Mouse (Mus musculus) mature B cell (primary cell): ENCODE data around the gene Hibch.
"Not testable (repeated sequence)": the region's sequence is repeated elsewhere in the genome, so short reads cannot be mapped to it uniquely, and the experiment has no call there.

Experiments
- in situ Hi-C: fragments of 300-500 bp; cut with MboI; formaldehyde crosslinking; loops from 2 replicates; pipeline ENCODE4 v1.14.3; 2019

The Hibch gene

GRCm38 (mm10) chr1:52867876-52868275, 23.1 kb downstream of the Hibch start:
- in situ Hi-C loops, result no loop called here

DNA sequence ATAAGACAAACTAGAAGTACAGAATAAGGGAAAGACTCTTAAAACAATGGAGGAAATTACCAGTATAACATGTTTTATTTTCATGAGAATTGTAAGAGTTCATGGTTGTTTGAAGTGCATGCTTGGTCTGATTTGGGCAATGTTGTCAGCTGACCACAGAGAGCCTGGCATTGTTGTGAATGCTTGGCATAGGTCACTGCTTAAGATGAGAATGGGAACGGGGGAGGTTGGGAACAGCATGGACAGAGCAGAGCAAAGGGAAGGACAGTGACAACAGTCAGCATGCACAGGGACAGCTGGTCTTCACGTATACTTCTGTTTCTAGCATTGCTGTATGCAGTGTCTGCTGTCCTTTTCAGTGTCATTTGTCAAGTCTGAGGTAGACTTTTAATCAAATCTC, 39.5 kb downstream of the Hibch start:
- in situ Hi-C loops, result no loop called here

DNA sequence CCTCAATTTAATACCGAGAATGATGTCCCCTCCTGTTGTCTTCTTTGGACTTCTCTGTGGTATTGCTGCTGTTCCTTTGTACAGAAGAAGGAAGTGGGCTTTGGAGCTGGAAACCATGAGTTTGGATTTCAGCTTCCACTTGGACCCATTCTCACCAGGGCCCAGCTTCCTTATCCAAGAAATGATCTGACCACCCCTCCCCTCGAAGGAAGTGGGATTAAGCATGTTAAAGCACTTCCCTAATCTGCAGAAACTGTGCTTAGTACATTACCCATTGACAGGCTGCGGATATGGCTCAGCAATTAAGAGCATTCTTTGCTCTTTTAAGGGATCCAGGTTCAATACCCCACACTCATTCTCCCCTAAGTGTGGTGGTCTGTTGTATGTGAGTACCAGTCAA, 65.1 kb downstream of the Hibch start:
- in situ Hi-C loops, result no loop called here

GRCm38 (mm10) chr1:52916655-52917054, 71.9 kb downstream of the Hibch start:
- in situ Hi-C loops, result no loop called here

DNA sequence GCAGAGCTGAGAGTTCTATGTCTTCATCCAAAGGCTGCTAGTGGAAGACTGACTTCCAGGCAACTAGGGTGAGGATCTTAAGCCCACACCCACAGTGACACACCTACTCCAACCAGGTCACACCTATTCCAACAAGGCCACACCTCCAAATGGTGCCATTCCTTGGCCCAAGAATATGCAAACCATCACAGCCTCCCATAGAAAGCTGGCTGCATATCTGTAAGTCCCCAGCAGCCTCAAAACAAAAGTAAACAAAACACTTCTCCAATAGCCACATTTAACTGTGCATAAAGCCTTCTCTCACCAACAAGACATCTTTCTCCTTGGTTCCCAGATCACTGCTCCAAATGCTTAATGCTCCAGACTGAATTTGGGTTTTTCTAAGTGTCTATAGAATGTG, 74.2 kb downstream of the Hibch start:
- in situ Hi-C loops, result not testable (repeated sequence)

DNA sequence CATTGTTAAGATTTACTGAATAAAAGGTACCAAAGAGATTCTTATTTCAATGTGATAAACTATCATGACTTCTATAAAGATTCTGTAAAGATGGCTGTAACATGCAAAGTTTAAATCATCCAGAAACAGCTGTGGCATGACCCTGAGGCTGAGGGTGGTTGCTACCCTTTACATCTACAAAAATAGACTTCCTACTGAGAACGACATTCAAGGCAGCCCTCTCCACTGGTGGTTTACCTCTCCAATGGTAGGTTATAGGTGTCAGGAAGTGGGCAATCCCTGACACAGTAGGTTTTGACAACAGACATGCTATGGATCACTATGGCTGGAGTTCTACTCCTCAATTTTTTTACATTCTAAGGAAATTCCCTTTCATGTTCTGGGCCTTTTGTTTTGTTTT, 79.8 kb downstream of the Hibch start:
- in situ Hi-C loops, result not testable (repeated sequence)

DNA sequence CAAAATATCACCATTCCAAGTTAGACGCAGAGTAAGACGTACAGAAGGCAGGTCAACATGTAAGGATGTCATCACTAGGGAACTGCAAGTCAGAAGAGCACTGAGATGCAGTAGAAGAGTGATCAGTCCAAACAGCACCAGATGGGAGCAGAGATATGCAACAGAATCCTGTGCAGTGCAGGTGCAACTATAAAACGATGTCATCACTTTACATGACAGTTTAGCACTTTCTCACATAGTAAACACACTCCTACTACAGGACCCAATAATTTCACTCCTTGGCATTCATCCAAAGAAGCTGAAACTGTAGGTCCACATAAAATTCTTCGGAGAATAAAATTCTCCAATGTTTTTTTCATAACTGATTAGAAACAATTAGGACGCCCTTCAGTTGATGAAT, 89.8 kb downstream of the Hibch start:
- in situ Hi-C loops, result no loop called here

GRCm38 (mm10) chr1:52939021-52939420, 94.3 kb downstream of the Hibch start:
- in situ Hi-C loops, result no loop called here

DNA sequence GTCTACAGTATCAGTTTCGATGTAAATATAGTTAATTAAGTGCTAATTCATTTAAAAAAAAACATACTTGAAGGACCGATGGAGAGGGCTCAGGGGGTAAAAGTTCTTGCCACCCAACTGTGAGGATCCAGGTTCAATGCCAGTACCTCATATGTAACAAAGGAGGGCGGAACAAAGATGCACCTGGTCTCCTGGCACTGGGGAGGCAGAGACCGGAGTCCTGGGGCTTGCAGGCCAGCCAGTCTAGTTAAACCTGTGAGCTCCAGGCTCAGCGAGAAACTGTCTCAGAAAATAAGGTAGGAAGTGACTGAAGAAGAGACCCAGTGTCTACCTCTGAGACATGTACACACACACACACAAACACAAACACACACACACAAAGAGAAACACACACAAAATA, 103.2 kb downstream of the Hibch start:
- in situ Hi-C loops, result no loop called here

DNA sequence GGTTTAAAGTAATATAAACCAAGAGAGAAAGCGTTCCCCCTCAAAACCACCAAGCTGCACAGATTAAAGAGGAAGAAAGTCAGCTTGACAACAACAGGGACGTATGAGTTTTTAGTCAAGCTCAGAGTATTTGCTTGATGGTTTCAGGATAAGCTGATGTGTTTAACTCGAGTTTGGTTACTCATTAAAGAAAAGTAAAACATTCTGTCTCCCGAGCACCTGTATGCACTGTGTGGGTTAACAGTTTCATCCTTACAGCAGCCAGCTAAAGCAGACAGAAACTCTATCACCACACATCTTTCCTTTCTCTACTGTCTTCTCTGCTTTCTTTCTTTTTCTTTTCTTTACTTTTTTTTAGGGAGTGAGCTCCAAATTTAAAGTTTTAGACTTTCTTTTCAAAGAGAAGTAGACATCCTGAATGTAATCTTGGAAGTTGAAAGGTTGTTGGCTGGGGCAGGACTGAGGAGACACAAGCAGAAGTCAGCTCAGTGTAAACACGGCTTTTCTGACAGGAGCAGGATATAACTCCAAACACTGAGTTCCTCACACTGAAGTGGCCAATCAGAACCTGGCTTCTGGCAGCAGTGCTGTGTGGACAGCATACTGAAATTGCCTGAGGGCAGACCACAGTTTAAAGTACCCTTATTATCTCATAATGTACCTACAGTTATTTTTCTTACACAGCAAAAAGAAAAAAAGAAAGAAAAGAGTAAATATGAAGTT, 106.6 kb downstream of the Hibch start:
- in situ Hi-C loops, result no loop called here

DNA sequence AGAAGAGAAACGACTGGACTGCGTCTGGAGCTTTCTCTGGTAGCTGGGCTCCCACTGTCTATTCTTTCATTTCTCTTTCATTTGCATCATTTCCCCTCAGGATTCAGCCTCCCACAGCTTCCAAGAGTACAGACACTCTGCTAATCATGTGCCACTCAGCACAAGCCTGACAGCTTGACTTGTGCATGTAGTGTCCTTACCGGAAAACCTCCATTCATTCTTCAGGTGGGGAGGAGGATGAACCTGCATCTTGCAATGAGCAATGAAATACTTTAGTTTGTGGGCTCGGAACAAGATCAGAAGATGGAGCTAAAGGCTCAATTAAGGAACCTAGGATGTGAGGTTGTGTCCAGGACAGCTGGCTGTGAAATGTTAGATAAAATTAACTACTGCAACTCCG, 107.4 kb downstream of the Hibch start:
- in situ Hi-C loops, result no loop called here

GRCm38 (mm10) chr1:52952551-52953397, 108.0 kb downstream of the Hibch start:
- in situ Hi-C loops, result no loop called here

DNA sequence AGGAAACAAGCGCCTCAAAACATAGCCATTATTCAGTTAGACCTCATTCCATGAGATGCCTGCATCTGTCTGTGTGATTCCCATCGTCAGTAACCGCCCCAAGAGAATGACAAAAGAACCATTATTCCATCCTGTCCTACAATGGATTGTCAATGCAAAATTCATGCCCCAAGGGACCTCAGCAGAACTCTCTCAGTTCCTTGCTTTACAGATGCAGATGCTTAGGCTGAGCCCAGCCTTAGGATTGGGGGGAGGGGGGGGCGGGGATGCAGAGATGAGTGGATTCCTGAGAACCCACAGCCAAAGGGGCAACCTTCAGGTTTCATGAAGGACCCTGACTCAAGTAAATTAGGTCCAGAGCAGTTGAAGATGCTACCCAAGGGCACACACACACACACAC, 108.8 kb downstream of the Hibch start:
- in situ Hi-C loops, result no loop called here

DNA sequence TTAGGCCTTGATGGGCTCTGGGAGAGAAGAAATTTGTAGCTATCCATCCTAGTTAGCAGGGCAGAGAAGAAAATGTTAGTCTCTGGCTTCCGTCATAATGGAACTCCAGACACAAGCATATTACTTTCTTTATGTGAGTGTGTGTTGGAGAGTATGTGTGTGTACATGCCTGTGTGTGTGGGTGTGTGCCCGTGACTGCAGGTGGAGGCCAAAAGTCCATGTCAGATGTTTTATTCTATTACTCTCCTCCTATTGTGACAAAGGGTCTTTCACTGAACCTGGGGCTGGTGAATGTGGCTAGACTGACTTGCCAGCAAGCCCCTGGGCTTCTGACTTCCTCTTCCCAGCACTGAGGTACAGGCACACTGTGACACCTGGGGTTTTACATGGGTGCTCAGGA, 109.7 kb downstream of the Hibch start:
- in situ Hi-C loops, result no loop called here

DNA sequence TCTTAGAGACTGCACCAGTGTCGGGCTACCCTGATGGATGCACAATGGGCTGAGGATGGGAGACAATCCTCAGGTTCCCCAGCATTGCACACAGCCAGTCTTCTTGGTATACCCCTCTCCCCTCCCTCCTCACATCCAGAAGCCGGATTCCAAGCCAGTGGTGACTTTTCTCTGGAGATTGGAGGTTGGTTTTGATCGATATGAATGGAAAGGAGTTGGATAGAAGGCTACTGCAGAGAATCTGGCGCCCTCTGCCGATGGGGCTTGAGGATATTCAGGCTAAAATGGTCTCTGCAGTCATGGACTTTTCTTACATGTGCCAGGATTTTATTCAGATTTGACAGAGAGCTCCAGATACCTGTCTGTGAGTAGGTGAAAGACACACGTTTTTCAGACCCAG, 110.4 kb downstream of the Hibch start:
- in situ Hi-C loops, result no loop called here

DNA sequence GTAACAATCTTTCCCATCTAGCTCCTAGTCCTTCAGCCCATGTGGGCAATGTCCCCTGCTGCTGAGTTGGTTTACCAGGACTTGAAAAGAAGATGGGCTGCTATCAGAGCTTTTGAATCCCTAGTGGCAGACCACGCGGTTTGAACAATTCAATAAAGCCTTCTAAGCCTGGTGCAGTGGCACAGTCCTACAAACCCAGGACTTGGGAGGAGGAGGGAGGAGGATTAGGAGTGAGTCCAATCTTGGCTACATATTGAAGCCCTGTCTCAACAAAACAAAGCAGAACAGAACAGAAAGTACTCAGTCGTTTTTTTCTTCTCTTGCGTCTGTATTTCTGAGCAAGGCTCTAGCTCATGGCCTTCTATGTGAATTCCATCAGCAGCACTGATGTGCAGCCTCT, 112.0 kb downstream of the Hibch start:
- in situ Hi-C loops, result no loop called here

GRCm38 (mm10) chr1:52960191-52960590, 115.5 kb downstream of the Hibch start:
- in situ Hi-C loops, result no loop called here

DNA sequence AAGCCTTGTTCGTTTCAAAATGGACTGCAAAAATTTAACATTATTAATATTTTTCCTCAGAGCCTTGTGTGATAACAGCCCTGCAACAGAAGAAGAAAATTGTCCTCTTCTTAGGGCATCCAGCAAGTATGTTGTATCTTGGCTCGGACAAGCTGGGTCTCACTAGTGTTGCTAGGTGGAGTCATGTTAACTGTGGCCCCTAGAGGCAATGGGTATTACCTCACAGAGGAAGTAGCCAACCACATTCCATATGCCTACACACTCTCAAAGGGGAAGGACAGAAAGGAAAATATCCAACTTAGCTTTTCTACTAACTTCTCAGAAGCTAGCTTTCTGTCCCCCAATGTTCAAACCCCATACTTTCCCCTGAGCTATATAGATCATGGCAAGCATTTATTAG, 118.4 kb downstream of the Hibch start:
- in situ Hi-C loops, result no loop called here

GRCm38 (mm10) chr1:52964581-52964980, 119.9 kb downstream of the Hibch start:
- in situ Hi-C loops, result no loop called here
